Mouse (Mus musculus): Measurements from ENCODE around the gene Lrrc45. TPM values are rescaled to one million over a fixed set of nuclear protein-coding genes. Genes with fewer than 3 reads are reported as not detected.

The Lrrc45 gene
- total RNA-seq, 2 experiments from 2014 or later, result 11.0 to 37.6 TPM

DNA sequence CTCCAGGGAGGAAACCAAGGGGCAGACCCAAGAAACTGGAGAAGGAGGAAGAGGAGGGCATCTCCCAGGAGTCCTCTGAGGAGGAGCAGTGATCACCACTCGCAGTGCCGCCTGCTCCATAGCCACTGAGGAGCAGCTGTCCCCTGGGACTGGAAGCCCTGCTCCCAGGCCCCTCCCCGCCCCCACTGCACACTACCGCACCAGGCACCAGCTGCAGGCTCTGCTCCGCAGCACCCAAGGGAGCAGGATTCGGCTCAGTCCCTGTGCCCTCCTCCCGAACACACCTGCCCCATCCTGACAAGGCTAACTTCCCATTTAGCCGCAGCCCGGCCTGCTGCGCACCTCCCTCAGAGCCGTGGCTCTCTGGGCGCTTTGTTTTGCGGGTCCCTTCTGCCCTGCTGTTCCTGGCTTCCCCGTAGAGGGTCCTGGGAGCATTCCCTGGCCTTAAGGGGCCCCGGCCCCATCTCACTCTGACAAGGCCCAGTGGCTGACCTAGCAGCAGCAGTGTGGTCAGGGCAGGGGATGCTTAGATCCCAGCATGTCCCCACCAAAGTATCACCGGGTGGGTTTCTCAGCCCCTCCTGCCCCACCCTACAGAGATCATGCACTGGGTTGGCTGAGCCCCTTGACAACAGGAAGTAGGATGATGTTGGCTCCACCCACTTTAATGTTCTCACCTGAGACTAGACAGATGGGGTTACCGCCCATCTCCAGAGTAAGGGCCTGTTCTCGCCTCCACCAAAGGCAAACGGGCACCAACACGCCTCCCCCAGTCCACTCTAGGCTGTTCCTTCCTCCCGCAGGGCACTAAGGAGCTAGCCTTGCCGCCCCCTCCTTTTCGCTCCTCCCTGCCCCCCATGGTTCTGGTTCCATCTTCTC is 49.6 kb downstream of the Lrrc45 start:
- peak; percentile 9; the same call in 1 of the 2 replicates for ATAC-seq (replicated peaks; ENCODE audit: poor library complexity)

DNA sequence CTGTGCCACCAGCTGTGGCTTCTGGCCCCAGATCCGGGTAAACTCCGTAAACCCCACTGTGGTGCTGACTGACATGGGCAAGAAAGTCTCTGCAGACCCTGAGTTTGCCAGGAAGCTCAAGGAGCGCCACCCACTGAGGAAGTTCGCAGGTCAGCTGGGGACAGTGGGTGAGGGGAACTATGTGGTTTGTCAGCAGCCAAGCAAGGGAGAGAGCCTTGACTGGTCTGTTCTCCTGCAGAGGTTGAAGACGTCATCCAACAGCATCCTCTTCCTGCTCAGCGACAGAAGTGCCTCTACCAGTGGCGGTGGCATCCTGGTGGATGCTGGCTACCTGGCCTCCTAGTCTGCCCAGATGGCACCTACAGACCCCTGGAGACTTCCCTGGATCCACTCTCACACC is 53.3 kb downstream of the Lrrc45 start:
- peak; percentile 85 for ATAC-seq (replicated peaks; ENCODE audit: poor library complexity)

DNA sequence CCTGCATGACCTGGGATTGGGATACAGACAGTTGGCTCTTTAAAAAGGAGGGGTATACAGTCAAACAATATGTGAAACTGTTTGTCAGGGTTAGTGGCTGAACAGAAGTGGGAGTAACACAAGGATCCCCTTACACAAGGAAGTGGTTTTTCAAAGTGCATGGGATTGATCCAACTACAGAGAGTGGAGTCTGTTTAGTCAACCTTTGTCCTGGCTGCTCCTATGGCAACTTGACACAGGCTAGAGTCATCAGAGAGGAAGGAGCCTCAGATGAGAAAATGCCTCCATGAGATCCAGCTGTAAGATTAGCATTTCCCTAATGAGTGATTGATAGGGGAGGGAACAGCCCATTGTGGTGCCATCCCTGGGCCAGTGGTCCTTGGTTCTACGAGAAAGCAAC is 54.5 kb downstream of the Lrrc45 start:
- no peak for ATAC-seq (replicated peaks; ENCODE audit: poor library complexity)

Other genes with a start within 250 kb of the Lrrc45 start
- 13.8 and 19.8 TPM in 2 replicates for gene Arl16, start 246.3 kb upstream of the Lrrc45 start, total RNA-seq (2015)
- 18.8 and 20.2 TPM in 2 replicates for gene Arl16, start 246.3 kb upstream of the Lrrc45 start, total RNA-seq (2017)
- gene Mrpl12, start 229.3 kb upstream of the Lrrc45 start, total RNA-seq (2015), result 107 and 121 TPM in 2 replicates
- gene Mrpl12, start 229.3 kb upstream of the Lrrc45 start, total RNA-seq (2017), result 136 and 142 TPM in 2 replicates
- 11.9 and 14.4 TPM in 2 replicates for gene Slc25a10, start 222.1 kb upstream of the Lrrc45 start, total RNA-seq (2015)
- 16.2 and 19.7 TPM in 2 replicates for gene Slc25a10, start 222.1 kb upstream of the Lrrc45 start, total RNA-seq (2017)
- not detected in 2 replicates for gene Gcgr, start 183.2 kb upstream of the Lrrc45 start, total RNA-seq (2015)
- not detected in 2 replicates for gene Gcgr, start 183.2 kb upstream of the Lrrc45 start, total RNA-seq (2017)
- 71.6 and 75.3 TPM in 2 replicates for gene Mcrip1, start 164.2 kb upstream of the Lrrc45 start, total RNA-seq (2015)
- gene Mcrip1, start 164.2 kb upstream of the Lrrc45 start, total RNA-seq (2017), result 24.2 and 25.8 TPM in 2 replicates
- not detected in 2 replicates for gene Ppp1r27, start 162.8 kb upstream of the Lrrc45 start, total RNA-seq (2015)
- 1.3 TPM in 1 of 2 replicates, not detected in the other for gene Ppp1r27, start 162.8 kb upstream of the Lrrc45 start, total RNA-seq (2017)
- 669 and 748 TPM in 2 replicates for gene P4hb, start 140.7 kb upstream of the Lrrc45 start, total RNA-seq (2015)
- gene P4hb, start 140.7 kb upstream of the Lrrc45 start, total RNA-seq (2017), result 1,254 and 1,320 TPM in 2 replicates
- 401 and 420 TPM in 2 replicates for gene Arhgdia, start 132.3 kb upstream of the Lrrc45 start, total RNA-seq (2015)
- gene Arhgdia, start 132.3 kb upstream of the Lrrc45 start, total RNA-seq (2017), result 177 and 193 TPM in 2 replicates
- 197 and 227 TPM in 2 replicates for gene Alyref, start 115.6 kb upstream of the Lrrc45 start, total RNA-seq (2015)
- 266 and 298 TPM in 2 replicates for gene Alyref, start 115.6 kb upstream of the Lrrc45 start, total RNA-seq (2017)
- 66.2 and 67.6 TPM in 2 replicates for gene Anapc11, start 115.5 kb upstream of the Lrrc45 start, total RNA-seq (2015)
- 22.9 and 25.7 TPM in 2 replicates for gene Anapc11, start 115.5 kb upstream of the Lrrc45 start, total RNA-seq (2017)
- gene Npb, start 105.4 kb upstream of the Lrrc45 start, total RNA-seq (2015), result 0.59 TPM in 1 of 2 replicates, not detected in the other
- gene Npb, start 105.4 kb upstream of the Lrrc45 start, total RNA-seq (2017), result not detected in 2 replicates
- 15.9 and 20.2 TPM in 2 replicates for gene Pcyt2, start 96.0 kb upstream of the Lrrc45 start, total RNA-seq (2015)
- 23.8 and 24.5 TPM in 2 replicates for gene Pcyt2, start 96.0 kb upstream of the Lrrc45 start, total RNA-seq (2017)
- 22.9 and 24.2 TPM in 2 replicates for gene Sirt7, start 88.7 kb upstream of the Lrrc45 start, total RNA-seq (2015)
- gene Sirt7, start 88.7 kb upstream of the Lrrc45 start, total RNA-seq (2017), result 60.4 and 63.4 TPM in 2 replicates
- gene Mafg, start 80.3 kb upstream of the Lrrc45 start, total RNA-seq (2015), result 15.0 and 16.4 TPM in 2 replicates
- gene Mafg, start 80.3 kb upstream of the Lrrc45 start, total RNA-seq (2017), result 24.2 and 29.5 TPM in 2 replicates
- gene Pycr1, start 70.2 kb upstream of the Lrrc45 start, total RNA-seq (2015), result 9.8 and 10.3 TPM in 2 replicates
- gene Pycr1, start 70.2 kb upstream of the Lrrc45 start, total RNA-seq (2017), result 5.1 and 6.2 TPM in 2 replicates
- 1.3 and 1.5 TPM in 2 replicates for gene Myadml2, start 65.8 kb upstream of the Lrrc45 start, total RNA-seq (2015)
- gene Myadml2, start 65.8 kb upstream of the Lrrc45 start, total RNA-seq (2017), result 4.0 TPM in 1 of 2 replicates, not detected in the other
- not detected in 2 replicates for gene Notum, start 52.8 kb upstream of the Lrrc45 start, total RNA-seq (2015)
- not detected in 2 replicates for gene Notum, start 52.8 kb upstream of the Lrrc45 start, total RNA-seq (2017)
- gene Aspscr1, start 41.0 kb upstream of the Lrrc45 start, total RNA-seq (2015), result 39.6 and 54.6 TPM in 2 replicates
- gene Aspscr1, start 41.0 kb upstream of the Lrrc45 start, total RNA-seq (2017), result 33.7 and 46.6 TPM in 2 replicates
- 116 and 136 TPM in 2 replicates for gene Cenpx, start 187 bp upstream of the Lrrc45 start, total RNA-seq (2015)
- 100 and 106 TPM in 2 replicates for gene Cenpx, start 187 bp upstream of the Lrrc45 start, total RNA-seq (2017)
- gene Rac3, start 7.5 kb downstream of the Lrrc45 start, total RNA-seq (2015), result 0.44 and 0.76 TPM in 2 replicates
- 0.25 TPM in 1 of 2 replicates, not detected in the other for gene Rac3, start 7.5 kb downstream of the Lrrc45 start, total RNA-seq (2017)
- gene Dcxr, start 13.4 kb downstream of the Lrrc45 start, total RNA-seq (2015), result 16.3 and 18.7 TPM in 2 replicates
- 16.5 and 17.1 TPM in 2 replicates for gene Dcxr, start 13.4 kb downstream of the Lrrc45 start, total RNA-seq (2017)
- gene Cbr2, start 18.2 kb downstream of the Lrrc45 start, total RNA-seq (2015), result not detected in 2 replicates
- 1.3 TPM in 1 of 2 replicates, not detected in the other for gene Cbr2, start 18.2 kb downstream of the Lrrc45 start, total RNA-seq (2017)
- 28.6 and 31.3 TPM in 2 replicates for gene Hmga1b, start 48.9 kb downstream of the Lrrc45 start, total RNA-seq (2015)
- 20.6 and 25.8 TPM in 2 replicates for gene Hmga1b, start 48.9 kb downstream of the Lrrc45 start, total RNA-seq (2017)
- gene Rfng, start 70.3 kb downstream of the Lrrc45 start, total RNA-seq (2015), result 11.6 and 12.2 TPM in 2 replicates
- 2.7 and 5.2 TPM in 2 replicates for gene Rfng, start 70.3 kb downstream of the Lrrc45 start, total RNA-seq (2017)
- 81.2 and 99.9 TPM in 2 replicates for gene Gps1, start 70.3 kb downstream of the Lrrc45 start, total RNA-seq (2015)
- gene Gps1, start 70.3 kb downstream of the Lrrc45 start, total RNA-seq (2017), result 90.0 and 93.4 TPM in 2 replicates
- 65.0 and 77.7 TPM in 2 replicates for gene Dus1l, start 82.5 kb downstream of the Lrrc45 start, total RNA-seq (2015)
- gene Dus1l, start 82.5 kb downstream of the Lrrc45 start, total RNA-seq (2017), result 53.8 and 60.4 TPM in 2 replicates
- 44.3 and 66.8 TPM in 2 replicates for gene Fasn, start 110.6 kb downstream of the Lrrc45 start, total RNA-seq (2015)
- gene Fasn, start 110.6 kb downstream of the Lrrc45 start, total RNA-seq (2017), result 32.9 and 36.1 TPM in 2 replicates
- gene Ccdc57, start 218.9 kb downstream of the Lrrc45 start, total RNA-seq (2015), result 4.5 and 6.4 TPM in 2 replicates
- gene Ccdc57, start 218.9 kb downstream of the Lrrc45 start, total RNA-seq (2017), result 6.4 and 8.4 TPM in 2 replicates
- gene Slc16a3, start 234.6 kb downstream of the Lrrc45 start, total RNA-seq (2015), result 4.4 and 5.3 TPM in 2 replicates
- gene Slc16a3, start 234.6 kb downstream of the Lrrc45 start, total RNA-seq (2017), result 6.0 and 7.5 TPM in 2 replicates

All from megakaryocyte progenitor cell, adult 5-6 weeks (primary cell).